Mouse (Mus musculus): ENCODE data around the gene Sept14. TPM values are rescaled to one million over a fixed set of nuclear protein-coding genes. Genes with fewer than 3 reads are reported as not detected.

Sept14 gene
- not detected in 2 replicates for polyA plus RNA-seq (2014; fragmentation: Nextera tagmentation; extraction: Ambion mirVana)

DNA sequence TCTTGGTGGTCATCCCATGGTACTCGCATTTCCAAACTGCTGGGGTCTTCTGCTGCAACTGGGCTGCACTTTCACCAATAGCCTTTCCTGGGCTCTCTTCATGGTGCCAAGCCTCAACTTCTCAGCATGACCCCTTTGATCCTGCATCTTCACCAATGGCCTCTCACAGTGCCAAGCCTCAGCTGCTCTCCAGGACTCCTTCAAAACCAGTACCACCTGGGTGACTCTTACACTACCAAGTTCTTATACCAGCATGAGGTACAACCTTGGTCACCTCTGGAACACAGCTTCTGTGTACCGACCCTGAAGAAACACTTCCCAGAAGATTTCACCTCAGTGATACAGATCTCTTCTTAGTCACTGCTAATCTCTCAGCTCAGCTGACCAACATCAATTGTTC, at the start of gene Sept14:
Gene Sept14, minus strand, starts transcription at position 101 of the 400 bp plus-strand sequence.
- no peaks in the 10 kb centered on the region for H3K4me1 ChIP-seq (ENCODE audit: control insufficient read depth, insufficient read depth, low read length)
- H3K36me3 ChIP-seq (ENCODE audit: control insufficient read depth, insufficient read depth, low read length) = no peaks in the 10 kb centered on the region
- no peak within 1 kb of the TSS for H3K27ac ChIP-seq (replicated peaks; ENCODE audit: low read depth, low read length)
- DNase-seq (ENCODE audit: low spot score) = no peak
- H3K27me3 ChIP-seq (ENCODE audit: control insufficient read depth, insufficient read depth, low read length) = no peaks in the 10 kb centered on the region
- H3K4me2 ChIP-seq (ENCODE audit: low read depth, severe bottlenecking) = no peak within 1 kb of the TSS
- ATAC-seq (ENCODE audit: insufficient number of reproducible peaks, low FRiP score, low TSS enrichment, low read depth) = no peak
- no peaks in the 10 kb centered on the region for H3K9me3 ChIP-seq (ENCODE audit: control insufficient read depth, low read length)
- H3K9ac ChIP-seq (ENCODE audit: low read length) = no peak within 1 kb of the TSS
- 63% methylated on average over 2 of the region's 2 CpGs for WGBS
- H3K4me3 ChIP-seq (ENCODE audit: low read depth, low read length) = no peak within 1 kb of the TSS

DNA sequence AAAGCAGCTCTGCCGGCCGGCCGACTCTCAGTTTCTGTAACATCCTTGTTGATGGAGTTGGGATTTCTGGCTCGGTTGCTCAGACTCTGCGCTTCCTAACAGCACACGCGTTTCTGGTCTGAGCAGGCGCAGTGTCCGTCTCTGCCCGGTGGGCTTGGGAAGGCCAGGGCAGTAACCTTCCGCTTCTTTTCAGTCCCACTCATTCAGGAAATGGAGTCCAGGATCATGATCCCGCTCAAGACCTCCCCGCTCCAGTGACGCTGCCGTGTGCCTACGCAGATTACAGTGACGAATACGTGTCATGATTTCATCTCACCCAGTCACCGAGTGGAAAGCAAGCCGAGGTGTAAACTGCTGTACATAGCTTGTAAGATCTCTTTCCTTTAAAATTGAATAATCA, 48.6 kb upstream of the Sept14 start:
- Histone ChIP-seq H3K36me3 (ENCODE audit: control insufficient read depth, insufficient read depth, low read length) (no peaks in the 10 kb centered on the region), H3K9ac (ENCODE audit: low read length) (no peak overlapping the region), H3K9me3 (ENCODE audit: control insufficient read depth, low read length) (no peaks in the 10 kb centered on the region), H3K27me3 (ENCODE audit: control insufficient read depth, insufficient read depth, low read length) (no peaks in the 10 kb centered on the region), H3K4me3 (ENCODE audit: low read depth, low read length) (no peak overlapping the region), H3K27ac (replicated peaks; ENCODE audit: low read depth, low read length) (no peak overlapping the region), H3K4me1 (ENCODE audit: control insufficient read depth, insufficient read depth, low read length) (no peaks in the 10 kb centered on the region), H3K4me2 (ENCODE audit: low read depth, severe bottlenecking) (no peak overlapping the region)
- 94% methylated on average over 20 of the region's 20 CpGs for WGBS
- DNase-seq (ENCODE audit: low spot score) = no peak
- no peak for ATAC-seq (ENCODE audit: insufficient number of reproducible peaks, low FRiP score, low TSS enrichment, low read depth)

DNA sequence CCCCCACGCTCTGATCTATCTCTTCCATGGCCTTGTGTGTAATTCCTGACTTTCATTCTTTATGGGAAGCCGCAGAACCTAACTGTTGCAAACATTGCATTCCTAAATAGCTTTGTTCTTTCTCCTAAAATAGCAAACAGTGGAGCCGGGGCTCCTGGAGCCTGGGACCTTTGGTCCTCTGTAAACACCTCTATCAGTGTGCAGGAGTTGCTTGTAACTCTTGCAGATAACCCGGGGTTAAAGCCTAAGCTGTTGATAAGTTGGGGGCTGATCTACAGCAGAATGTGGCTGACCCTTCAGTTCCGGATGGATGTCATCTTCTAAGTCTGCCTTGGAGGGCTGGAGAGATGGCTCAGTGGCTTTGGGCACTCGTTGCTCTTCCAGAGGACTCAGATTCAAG, 35.7 kb upstream of the Sept14 start:
- no peak overlapping the region for H3K27ac ChIP-seq (replicated peaks; ENCODE audit: low read depth, low read length)
- DNase-seq (ENCODE audit: low spot score) = no peak
- no peaks in the 10 kb centered on the region for H3K27me3 ChIP-seq (ENCODE audit: control insufficient read depth, insufficient read depth, low read length)
- no peaks in the 10 kb centered on the region for H3K4me1 ChIP-seq (ENCODE audit: control insufficient read depth, insufficient read depth, low read length)
- H3K9ac ChIP-seq (ENCODE audit: low read length) = no peak overlapping the region
- peaks cover 4% of the 10 kb centered on the region for H3K36me3 ChIP-seq (ENCODE audit: control insufficient read depth, insufficient read depth, low read length)
- ATAC-seq (ENCODE audit: insufficient number of reproducible peaks, low FRiP score, low TSS enrichment, low read depth) = no peak
- H3K4me3 ChIP-seq (ENCODE audit: low read depth, low read length) = no peak overlapping the region
- 65% methylated on average over 6 of the region's 6 CpGs for WGBS
- H3K9me3 ChIP-seq (ENCODE audit: control insufficient read depth, low read length) = no peaks in the 10 kb centered on the region
- no peak overlapping the region for H3K4me2 ChIP-seq (ENCODE audit: low read depth, severe bottlenecking)

DNA sequence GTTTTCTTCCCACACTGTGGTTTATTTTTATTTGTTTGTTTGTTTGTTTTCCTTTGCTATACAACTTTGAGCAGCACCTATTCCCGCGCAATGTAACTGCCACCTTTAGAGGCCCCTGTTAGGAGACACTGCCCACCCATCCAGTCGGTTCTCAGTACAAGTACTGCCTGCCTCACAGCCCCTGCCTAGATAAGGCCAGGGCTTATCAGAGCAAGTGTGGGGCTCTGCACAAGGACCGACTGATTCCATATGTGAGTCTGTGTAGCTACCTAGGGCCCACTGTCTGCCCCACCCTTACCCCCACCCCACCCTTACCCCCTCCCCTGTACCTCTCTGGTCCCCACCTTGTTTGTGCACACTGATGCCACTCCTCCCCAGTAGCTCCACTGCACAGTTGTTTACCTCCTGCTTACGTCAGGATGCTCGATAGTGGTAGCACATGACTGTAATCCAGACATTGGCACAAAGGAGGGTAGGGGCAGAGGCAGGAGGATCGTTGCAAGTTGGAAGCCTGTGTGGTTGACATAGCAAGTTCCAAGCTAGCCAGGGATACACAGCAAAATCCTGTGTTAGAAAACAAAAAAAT, 34.7 kb upstream of the Sept14 start:
- DNase-seq (ENCODE audit: low spot score) = no peak
- Histone ChIP-seq H3K9ac (ENCODE audit: low read length) (no peak overlapping the region), H3K36me3 (ENCODE audit: control insufficient read depth, insufficient read depth, low read length) (peaks cover 2% of the 10 kb centered on the region; the same call in 1 of the 2 replicates), H3K4me1 (ENCODE audit: control insufficient read depth, insufficient read depth, low read length) (no peaks in the 10 kb centered on the region), H3K9me3 (ENCODE audit: control insufficient read depth, low read length) (no peaks in the 10 kb centered on the region), H3K27ac (replicated peaks; ENCODE audit: low read depth, low read length) (no peak overlapping the region), H3K27me3 (ENCODE audit: control insufficient read depth, insufficient read depth, low read length) (no peaks in the 10 kb centered on the region), H3K4me2 (ENCODE audit: low read depth, severe bottlenecking) (no peak overlapping the region), H3K4me3 (ENCODE audit: low read depth, low read length) (no peak overlapping the region)
- no peak for ATAC-seq (ENCODE audit: insufficient number of reproducible peaks, low FRiP score, low TSS enrichment, low read depth)
- WGBS = 86% methylated on average over 7 of the region's 7 CpGs

DNA sequence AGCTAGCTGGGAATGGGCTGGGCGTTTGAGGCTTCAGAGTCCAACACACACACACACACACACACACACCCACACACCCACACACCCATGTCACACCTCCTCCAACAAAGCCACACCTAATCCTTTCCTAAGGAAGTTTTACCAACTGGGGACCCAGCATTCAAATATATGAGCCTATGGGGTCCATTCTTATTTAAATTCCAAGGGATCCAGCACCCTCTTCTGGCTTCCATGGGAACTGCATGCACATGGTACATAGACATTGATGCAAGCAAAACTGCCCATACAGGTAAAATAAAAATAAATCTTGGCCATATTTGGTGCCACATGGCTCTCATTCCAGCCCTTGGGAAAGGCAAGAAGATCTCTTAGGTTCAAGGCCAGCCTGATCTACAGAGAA, 32.7 kb upstream of the Sept14 start:
- Histone ChIP-seq H3K27ac (replicated peaks; ENCODE audit: low read depth, low read length) (no peak overlapping the region), H3K9ac (ENCODE audit: low read length) (no peak overlapping the region), H3K4me2 (ENCODE audit: low read depth, severe bottlenecking) (no peak overlapping the region), H3K4me1 (ENCODE audit: control insufficient read depth, insufficient read depth, low read length) (no peaks in the 10 kb centered on the region), H3K9me3 (ENCODE audit: control insufficient read depth, low read length) (no peaks in the 10 kb centered on the region), H3K36me3 (ENCODE audit: control insufficient read depth, insufficient read depth, low read length) (no peaks in the 10 kb centered on the region; the same call in 1 of the 2 replicates), H3K4me3 (ENCODE audit: low read depth, low read length) (no peak overlapping the region), H3K27me3 (ENCODE audit: control insufficient read depth, insufficient read depth, low read length) (no peaks in the 10 kb centered on the region)
- 89% methylated on average over 1 of the region's 1 CpGs for WGBS
- DNase-seq (ENCODE audit: low spot score) (peak; percentile 38), ATAC-seq (ENCODE audit: insufficient number of reproducible peaks, low FRiP score, low TSS enrichment, low read depth) (no peak)

DNA sequence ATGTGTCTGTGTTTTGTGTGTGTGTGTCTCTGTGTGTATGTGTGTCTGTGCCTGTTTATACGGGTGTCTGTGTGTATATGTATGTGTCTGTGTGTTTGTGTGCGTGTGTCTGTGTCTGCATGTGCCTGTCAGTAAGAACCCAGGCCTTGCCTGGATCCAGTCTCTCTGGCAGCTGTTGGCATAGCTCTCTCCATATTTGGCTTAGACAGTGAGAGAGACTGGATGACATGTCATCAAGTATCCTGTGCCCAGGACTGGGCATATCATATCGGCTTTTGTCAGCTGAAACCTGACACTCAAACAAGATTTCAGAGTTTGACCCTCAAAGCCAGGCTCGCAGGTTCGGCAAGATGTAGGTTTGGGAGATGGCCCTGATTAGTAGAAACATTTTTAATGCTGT, 22.7 kb upstream of the Sept14 start:
- WGBS = 60% methylated on average over 5 of the region's 5 CpGs
- Histone ChIP-seq H3K9ac (ENCODE audit: low read length) (no peak overlapping the region), H3K27ac (replicated peaks; ENCODE audit: low read depth, low read length) (no peak overlapping the region), H3K36me3 (ENCODE audit: control insufficient read depth, insufficient read depth, low read length) (no peaks in the 10 kb centered on the region), H3K4me2 (ENCODE audit: low read depth, severe bottlenecking) (no peak overlapping the region), H3K9me3 (ENCODE audit: control insufficient read depth, low read length) (no peaks in the 10 kb centered on the region), H3K27me3 (ENCODE audit: control insufficient read depth, insufficient read depth, low read length) (no peaks in the 10 kb centered on the region), H3K4me3 (ENCODE audit: low read depth, low read length) (no peak overlapping the region), H3K4me1 (ENCODE audit: control insufficient read depth, insufficient read depth, low read length) (peaks cover 2% of the 10 kb centered on the region; the same call in 1 of the 2 replicates)
- DNase-seq (ENCODE audit: low spot score) = no peak
- ATAC-seq (ENCODE audit: insufficient number of reproducible peaks, low FRiP score, low TSS enrichment, low read depth) = no peak

DNA sequence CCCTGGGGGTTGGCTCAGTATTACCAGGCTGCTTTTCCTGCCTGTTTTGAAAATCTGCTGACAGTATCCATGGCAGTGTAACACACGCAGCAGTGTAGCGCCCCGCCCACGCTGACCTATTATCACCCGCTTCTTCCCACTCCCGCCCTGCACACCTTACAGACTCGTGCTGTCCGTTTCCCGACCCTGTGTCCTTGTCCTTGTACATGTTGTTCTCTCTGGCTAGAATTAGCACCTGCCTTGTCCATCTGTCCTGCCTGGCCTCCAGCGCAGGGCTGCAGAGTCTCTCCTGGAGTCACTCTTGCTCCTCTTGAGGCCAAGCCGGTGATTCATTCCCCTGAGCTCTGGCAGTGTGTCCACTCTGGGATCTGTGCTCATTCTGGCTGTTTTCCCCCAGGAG, 22.0 kb upstream of the Sept14 start:
- Histone ChIP-seq H3K4me3 (ENCODE audit: low read depth, low read length) (no peak overlapping the region), H3K36me3 (ENCODE audit: control insufficient read depth, insufficient read depth, low read length) (no peaks in the 10 kb centered on the region), H3K27me3 (ENCODE audit: control insufficient read depth, insufficient read depth, low read length) (no peaks in the 10 kb centered on the region), H3K9me3 (ENCODE audit: control insufficient read depth, low read length) (no peaks in the 10 kb centered on the region), H3K27ac (replicated peaks; ENCODE audit: low read depth, low read length) (no peak overlapping the region), H3K9ac (ENCODE audit: low read length) (no peak overlapping the region), H3K4me1 (ENCODE audit: control insufficient read depth, insufficient read depth, low read length) (peaks cover 2% of the 10 kb centered on the region; the same call in 1 of the 2 replicates), H3K4me2 (ENCODE audit: low read depth, severe bottlenecking) (no peak overlapping the region)
- DNase-seq (ENCODE audit: low spot score) = no peak
- WGBS = 72% methylated on average over 11 of the region's 11 CpGs
- no peak for ATAC-seq (ENCODE audit: insufficient number of reproducible peaks, low FRiP score, low TSS enrichment, low read depth)

DNA sequence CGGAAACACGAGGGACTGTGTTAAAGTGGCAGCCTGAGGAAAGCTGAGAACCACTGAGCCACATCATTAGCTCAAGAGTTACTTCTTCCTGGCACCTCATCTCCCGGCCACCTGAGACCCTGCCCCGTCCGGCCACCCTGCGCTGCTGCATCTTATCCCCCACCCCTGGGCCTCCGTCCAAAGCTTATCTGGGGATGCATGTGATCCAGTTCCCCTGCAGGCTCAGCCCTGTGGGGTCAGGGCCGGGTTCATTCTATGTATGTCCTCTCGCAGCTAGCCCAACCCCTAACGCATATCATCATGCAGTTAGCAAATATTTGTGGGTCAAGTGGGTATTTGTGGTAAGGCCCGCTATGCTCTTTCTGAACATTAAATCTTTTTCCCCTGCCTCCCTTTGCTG, 21.0 kb upstream of the Sept14 start:
- Histone ChIP-seq H3K4me1 (ENCODE audit: control insufficient read depth, insufficient read depth, low read length) (peaks cover 2% of the 10 kb centered on the region; the same call in 1 of the 2 replicates), H3K9me3 (ENCODE audit: control insufficient read depth, low read length) (no peaks in the 10 kb centered on the region), H3K27me3 (ENCODE audit: control insufficient read depth, insufficient read depth, low read length) (no peaks in the 10 kb centered on the region), H3K27ac (replicated peaks; ENCODE audit: low read depth, low read length) (no peak overlapping the region), H3K36me3 (ENCODE audit: control insufficient read depth, insufficient read depth, low read length) (no peaks in the 10 kb centered on the region), H3K4me3 (ENCODE audit: low read depth, low read length) (no peak overlapping the region), H3K9ac (ENCODE audit: low read length) (no peak overlapping the region; the same call in 1 of the 2 replicates), H3K4me2 (ENCODE audit: low read depth, severe bottlenecking) (no peak overlapping the region)
- DNase-seq (ENCODE audit: low spot score) (no peak), ATAC-seq (ENCODE audit: insufficient number of reproducible peaks, low FRiP score, low TSS enrichment, low read depth) (no peak)
- WGBS = 75% methylated on average over 11 of the region's 11 CpGs

DNA sequence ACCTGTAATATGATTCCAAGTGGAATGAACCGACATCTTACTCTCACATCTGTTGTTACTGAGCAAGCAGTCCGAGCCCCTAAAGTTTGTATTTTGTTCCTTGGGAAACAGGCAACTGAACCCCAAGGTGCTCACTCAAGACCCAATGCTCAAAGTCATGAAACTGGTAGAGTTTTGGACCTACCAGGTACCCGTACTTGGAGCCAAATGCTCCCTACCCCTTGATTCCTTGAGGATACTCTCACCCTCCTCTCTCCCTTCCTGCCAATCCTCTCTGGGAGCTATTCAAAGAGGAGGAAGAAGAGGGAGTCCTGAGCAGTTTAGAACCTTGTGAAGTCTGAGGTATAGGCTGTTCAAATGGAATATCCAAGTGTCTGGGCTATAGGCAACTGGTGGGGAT, 18.5 kb upstream of the Sept14 start:
- Histone ChIP-seq H3K4me1 (ENCODE audit: control insufficient read depth, insufficient read depth, low read length) (peaks cover 2% of the 10 kb centered on the region; the same call in 1 of the 2 replicates), H3K4me2 (ENCODE audit: low read depth, severe bottlenecking) (no peak overlapping the region), H3K27ac (replicated peaks; ENCODE audit: low read depth, low read length) (no peak overlapping the region), H3K36me3 (ENCODE audit: control insufficient read depth, insufficient read depth, low read length) (no peaks in the 10 kb centered on the region), H3K9me3 (ENCODE audit: control insufficient read depth, low read length) (no peaks in the 10 kb centered on the region), H3K9ac (ENCODE audit: low read length) (no peak overlapping the region), H3K4me3 (ENCODE audit: low read depth, low read length) (no peak overlapping the region), H3K27me3 (ENCODE audit: control insufficient read depth, insufficient read depth, low read length) (no peaks in the 10 kb centered on the region)
- no peak for ATAC-seq (ENCODE audit: insufficient number of reproducible peaks, low FRiP score, low TSS enrichment, low read depth)
- WGBS = 81% methylated on average over 3 of the region's 3 CpGs
- no peak for DNase-seq (ENCODE audit: low spot score)
